Mouse (Mus musculus): ENCODE measurements around the gene Atg16l2. TPM values are rescaled to one million over a fixed set of nuclear protein-coding genes. Genes with fewer than 3 reads are reported as not detected.

Atg16l2 gene
- polyA plus RNA-seq, 1 experiment, result 11.0 TPM

- WGBS, result 90% methylated on average over 1 of the region's 1 CpGs
- TF ChIP-seq CTCF (IDR thresholded peaks at IDR 0.05; ENCODE audit: extremely low read depth, insufficient read length, insufficient replicate concordance, low read depth, low read length) (no peak), POLR2A (IDR thresholded peaks at IDR 0.05; ENCODE audit: low read depth, low read length) (no peak)
- Histone ChIP-seq H3K4me3 (ENCODE audit: low read depth, low read length) (no peak overlapping the region), H3K4me1 (ENCODE audit: control insufficient read depth, insufficient read depth, insufficient read length, low read length) (peaks cover 11% of the 10 kb centered on the region; the same call in 1 of the 2 replicates), H3K27ac (ENCODE audit: insufficient read depth, low read depth, low read length) (no peak overlapping the region), H3K36me3 (ENCODE audit: control insufficient read depth, insufficient read depth, low read length) (peaks cover 4% of the 10 kb centered on the region), H3K27me3 (ENCODE audit: control insufficient read depth, insufficient read depth, low read length) (no peaks in the 10 kb centered on the region)
These were observed 9.4 kb downstream of the Atg16l2 start for GRCm38 (mm10) chr7:101292696-101293095.

GRCm38 (mm10) chr7:101292086-101292485 lies 10.0 kb downstream of the Atg16l2 start:
- no peaks in the 10 kb centered on the region for H3K27me3 ChIP-seq (ENCODE audit: control insufficient read depth, insufficient read depth, low read length)
- TF ChIP-seq POLR2A (IDR thresholded peaks at IDR 0.05; ENCODE audit: low read depth, low read length), result no peak
- no peak for TF ChIP-seq CTCF (IDR thresholded peaks at IDR 0.05; ENCODE audit: extremely low read depth, insufficient read length, insufficient replicate concordance, low read depth, low read length)
- peaks cover 7% of the 10 kb centered on the region; the same call in 1 of the 2 replicates for H3K4me1 ChIP-seq (ENCODE audit: control insufficient read depth, insufficient read depth, insufficient read length, low read length)
- H3K27ac ChIP-seq (ENCODE audit: insufficient read depth, low read depth, low read length), result no peak overlapping the region
- peaks cover 6% of the 10 kb centered on the region for H3K36me3 ChIP-seq (ENCODE audit: control insufficient read depth, insufficient read depth, low read length)
- H3K4me3 ChIP-seq (ENCODE audit: low read depth, low read length), result no peak overlapping the region
- 70% methylated on average over 4 of the region's 4 CpGs for WGBS

GRCm38 (mm10) chr7:101291641-101292040 lies 10.4 kb downstream of the Atg16l2 start:
- Histone ChIP-seq H3K4me3 (ENCODE audit: low read depth, low read length) (no peak overlapping the region), H3K27me3 (ENCODE audit: control insufficient read depth, insufficient read depth, low read length) (no peaks in the 10 kb centered on the region), H3K4me1 (ENCODE audit: control insufficient read depth, insufficient read depth, insufficient read length, low read length) (peaks cover 5% of the 10 kb centered on the region; the same call in 1 of the 2 replicates), H3K36me3 (ENCODE audit: control insufficient read depth, insufficient read depth, low read length) (peaks cover 8% of the 10 kb centered on the region), H3K27ac (ENCODE audit: insufficient read depth, low read depth, low read length) (no peak overlapping the region)
- TF ChIP-seq CTCF (IDR thresholded peaks at IDR 0.05; ENCODE audit: extremely low read depth, insufficient read length, insufficient replicate concordance, low read depth, low read length) (no peak), POLR2A (IDR thresholded peaks at IDR 0.05; ENCODE audit: low read depth, low read length) (no peak)
- 89% methylated on average over 8 of the region's 8 CpGs for WGBS

- Histone ChIP-seq H3K27me3 (ENCODE audit: control insufficient read depth, insufficient read depth, low read length) (no peaks in the 10 kb centered on the region), H3K27ac (ENCODE audit: insufficient read depth, low read depth, low read length) (no peak overlapping the region), H3K4me3 (ENCODE audit: low read depth, low read length) (no peak overlapping the region), H3K4me1 (ENCODE audit: control insufficient read depth, insufficient read depth, insufficient read length, low read length) (peaks cover 1% of the 10 kb centered on the region; the same call in 1 of the 2 replicates), H3K36me3 (ENCODE audit: control insufficient read depth, insufficient read depth, low read length) (peaks cover 8% of the 10 kb centered on the region)
- TF ChIP-seq POLR2A (IDR thresholded peaks at IDR 0.05; ENCODE audit: low read depth, low read length), result no peak
- no peak for TF ChIP-seq CTCF (IDR thresholded peaks at IDR 0.05; ENCODE audit: extremely low read depth, insufficient read length, insufficient replicate concordance, low read depth, low read length)
- 87% methylated on average over 5 of the region's 5 CpGs for WGBS
These were observed 10.8 kb downstream of the Atg16l2 start for GRCm38 (mm10) chr7:101291211-101291610.

- TF ChIP-seq POLR2A (IDR thresholded peaks at IDR 0.05; ENCODE audit: low read depth, low read length) (no peak), CTCF (IDR thresholded peaks at IDR 0.05; ENCODE audit: extremely low read depth, insufficient read length, insufficient replicate concordance, low read depth, low read length) (no peak)
- Histone ChIP-seq H3K36me3 (ENCODE audit: control insufficient read depth, insufficient read depth, low read length) (peaks cover 10% of the 10 kb centered on the region; the same call in 1 of the 2 replicates), H3K4me1 (ENCODE audit: control insufficient read depth, insufficient read depth, insufficient read length, low read length) (no peaks in the 10 kb centered on the region), H3K27ac (ENCODE audit: insufficient read depth, low read depth, low read length) (no peak overlapping the region), H3K4me3 (ENCODE audit: low read depth, low read length) (no peak overlapping the region), H3K27me3 (ENCODE audit: control insufficient read depth, insufficient read depth, low read length) (no peaks in the 10 kb centered on the region)
- WGBS, result 77% methylated on average over 10 of the region's 10 CpGs
These were observed 11.7 kb downstream of the Atg16l2 start for GRCm38 (mm10) chr7:101290401-101290800.

GRCm38 (mm10) chr7:101288436-101288835 lies 13.6 kb downstream of the Atg16l2 start:
- peak; percentile 89 for TF ChIP-seq CTCF (IDR thresholded peaks at IDR 0.05; ENCODE audit: extremely low read depth, insufficient read length, insufficient replicate concordance, low read depth, low read length)
- TF ChIP-seq POLR2A (IDR thresholded peaks at IDR 0.05; ENCODE audit: low read depth, low read length), result no peak
- Histone ChIP-seq H3K27me3 (ENCODE audit: control insufficient read depth, insufficient read depth, low read length) (no peaks in the 10 kb centered on the region), H3K4me3 (ENCODE audit: low read depth, low read length) (no peak overlapping the region), H3K4me1 (ENCODE audit: control insufficient read depth, insufficient read depth, insufficient read length, low read length) (no peaks in the 10 kb centered on the region), H3K36me3 (ENCODE audit: control insufficient read depth, insufficient read depth, low read length) (peaks cover 13% of the 10 kb centered on the region), H3K27ac (ENCODE audit: insufficient read depth, low read depth, low read length) (no peak overlapping the region)
- WGBS, result 39% methylated on average over 4 of the region's 4 CpGs

- Histone ChIP-seq H3K27me3 (ENCODE audit: control insufficient read depth, insufficient read depth, low read length) (no peaks in the 10 kb centered on the region), H3K4me3 (ENCODE audit: low read depth, low read length) (no peak overlapping the region), H3K4me1 (ENCODE audit: control insufficient read depth, insufficient read depth, insufficient read length, low read length) (no peaks in the 10 kb centered on the region), H3K36me3 (ENCODE audit: control insufficient read depth, insufficient read depth, low read length) (peaks cover 17% of the 10 kb centered on the region), H3K27ac (ENCODE audit: insufficient read depth, low read depth, low read length) (no peak overlapping the region)
- WGBS, result 84% methylated on average over 2 of the region's 2 CpGs
- no peak for TF ChIP-seq CTCF (IDR thresholded peaks at IDR 0.05; ENCODE audit: extremely low read depth, insufficient read length, insufficient replicate concordance, low read depth, low read length)
- no peak for TF ChIP-seq POLR2A (IDR thresholded peaks at IDR 0.05; ENCODE audit: low read depth, low read length)
These were observed 14.2 kb downstream of the Atg16l2 start for GRCm38 (mm10) chr7:101287820-101288219.
